Mouse (Mus musculus): ENCODE measurements around the gene Ankrd36.
"Not testable (repeated sequence)": the region's sequence is repeated elsewhere in the genome, so short reads cannot be mapped to it uniquely, and the experiment has no call there.

Gene Ankrd36

GRCm38 (mm10) chr11:5544709-5545108 is 24.8 kb upstream of the Ankrd36 start:
- not testable (repeated sequence) for DNase-seq (ENCODE audit: extremely low read depth, insufficient read length, low spot score)

- no peak for DNase-seq (ENCODE audit: extremely low read depth, insufficient read length, low spot score)
Measured at GRCm38 (mm10) chr11:5545457-5545856, 24.0 kb upstream of the Ankrd36 start.

- no peak for DNase-seq (ENCODE audit: extremely low read depth, insufficient read length, low spot score)
Measured at GRCm38 (mm10) chr11:5546693-5547092, 22.8 kb upstream of the Ankrd36 start.

- DNase-seq (ENCODE audit: extremely low read depth, insufficient read length, low spot score), result no peak
Measured at GRCm38 (mm10) chr11:5551430-5551829, 18.1 kb upstream of the Ankrd36 start.

- no peak for DNase-seq (ENCODE audit: extremely low read depth, insufficient read length, low spot score)
Measured at GRCm38 (mm10) chr11:5551931-5552330, 17.6 kb upstream of the Ankrd36 start.

GRCm38 (mm10) chr11:5560273-5560672 is 9.2 kb upstream of the Ankrd36 start:
- DNase-seq (ENCODE audit: extremely low read depth, insufficient read length, low spot score), result no peak

GRCm38 (mm10) chr11:5562625-5563268 is 6.7 kb upstream of the Ankrd36 start:
- DNase-seq (ENCODE audit: extremely low read depth, insufficient read length, low spot score), result no peak

GRCm38 (mm10) chr11:5563898-5564297 is 5.6 kb upstream of the Ankrd36 start:
- no peak for DNase-seq (ENCODE audit: extremely low read depth, insufficient read length, low spot score)

GRCm38 (mm10) chr11:5565596-5565995 is 3.9 kb upstream of the Ankrd36 start:
- DNase-seq (ENCODE audit: extremely low read depth, insufficient read length, low spot score), result no peak

GRCm38 (mm10) chr11:5566506-5566905 is 3.0 kb upstream of the Ankrd36 start:
- DNase-seq (ENCODE audit: extremely low read depth, insufficient read length, low spot score), result no peak

- DNase-seq (ENCODE audit: extremely low read depth, insufficient read length, low spot score), result no peak
Measured at GRCm38 (mm10) chr11:5567654-5568053, 1.8 kb upstream of the Ankrd36 start.

GRCm38 (mm10) chr11:5568082-5568481 is 1.4 kb upstream of the Ankrd36 start:
- DNase-seq (ENCODE audit: extremely low read depth, insufficient read length, low spot score), result no peak

- no peak for DNase-seq (ENCODE audit: extremely low read depth, insufficient read length, low spot score)
Measured at GRCm38 (mm10) chr11:5571856-5572255, 2.4 kb downstream of the Ankrd36 start.

GRCm38 (mm10) chr11:5573821-5574220 is 4.3 kb downstream of the Ankrd36 start:
- DNase-seq (ENCODE audit: extremely low read depth, insufficient read length, low spot score), result no peak

GRCm38 (mm10) chr11:5575046-5575445 is 5.6 kb downstream of the Ankrd36 start:
- DNase-seq (ENCODE audit: extremely low read depth, insufficient read length, low spot score), result no peak

- peak; percentile 4 for DNase-seq (ENCODE audit: extremely low read depth, insufficient read length, low spot score)
Measured at GRCm38 (mm10) chr11:5592336-5592735, 22.9 kb downstream of the Ankrd36 start.

GRCm38 (mm10) chr11:5595381-5595791 is 25.9 kb downstream of the Ankrd36 start:
- no peak for DNase-seq (ENCODE audit: extremely low read depth, insufficient read length, low spot score)

GRCm38 (mm10) chr11:5595792-5596191 is 26.3 kb downstream of the Ankrd36 start:
- DNase-seq (ENCODE audit: extremely low read depth, insufficient read length, low spot score), result no peak

GRCm38 (mm10) chr11:5596756-5597155 is 27.3 kb downstream of the Ankrd36 start:
- DNase-seq (ENCODE audit: extremely low read depth, insufficient read length, low spot score), result no peak

GRCm38 (mm10) chr11:5605421-5605820 is 35.9 kb downstream of the Ankrd36 start:
- no peak for DNase-seq (ENCODE audit: extremely low read depth, insufficient read length, low spot score)

- DNase-seq (ENCODE audit: extremely low read depth, insufficient read length, low spot score), result not testable (repeated sequence)
Measured at GRCm38 (mm10) chr11:5611918-5612317, 42.4 kb downstream of the Ankrd36 start.

- DNase-seq (ENCODE audit: extremely low read depth, insufficient read length, low spot score), result no peak
Measured at GRCm38 (mm10) chr11:5614453-5614852, 45.0 kb downstream of the Ankrd36 start.

- no peak for DNase-seq (ENCODE audit: extremely low read depth, insufficient read length, low spot score)
Measured at GRCm38 (mm10) chr11:5625101-5625500, 55.6 kb downstream of the Ankrd36 start.

All from 3134 (cell line).